Mouse (Mus musculus) urinary bladder, postnatal 4 days (tissue): Measurements from ENCODE around the gene Ccdc30.

Experiments used
- DNase-seq, 2 experiments: peaks; one replicate each; pipeline ENCODE4 v3.0.0; 2021 to 2022; ENCODE audit warnings: low spot score in 2 of 2

The Ccdc30 gene

DNA sequence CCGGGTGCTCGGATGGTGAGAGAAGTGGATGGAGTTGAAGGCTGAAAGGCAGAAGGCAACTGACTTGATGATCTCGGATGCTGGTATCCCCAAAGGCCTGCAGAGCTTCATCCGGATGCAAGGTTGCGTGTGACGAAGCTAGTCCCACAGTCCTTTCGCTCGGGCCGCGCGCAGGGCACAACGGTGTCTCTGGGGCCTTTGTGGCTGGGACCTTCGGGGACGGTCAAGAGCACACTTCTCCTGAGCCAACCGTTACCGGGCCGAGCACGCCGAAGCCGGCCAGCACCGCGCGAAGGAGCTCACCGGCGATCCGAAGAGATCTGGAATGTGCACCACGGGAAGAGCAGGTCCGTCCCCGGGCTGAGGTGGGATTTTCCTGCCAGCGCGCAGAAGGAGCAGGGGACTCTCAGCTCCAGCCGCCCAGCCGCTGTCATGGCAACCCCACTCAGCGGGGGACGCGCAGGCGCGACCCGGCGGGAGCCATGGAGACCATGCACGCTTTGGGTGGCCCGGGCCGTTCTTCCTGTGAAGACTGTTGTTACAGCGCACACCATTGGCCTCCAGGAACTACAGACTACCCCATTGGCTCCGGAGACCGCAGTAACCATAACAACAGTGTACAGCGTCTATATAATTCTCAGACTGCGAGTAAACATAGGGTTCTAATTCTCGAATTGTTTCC lies at the start of gene Ccdc30:
TSS of gene Ccdc30 (minus strand) at position 450 of the 682 bp plus-strand sequence.
- peak; percentile 88 to 89 for DNase-seq

DNA sequence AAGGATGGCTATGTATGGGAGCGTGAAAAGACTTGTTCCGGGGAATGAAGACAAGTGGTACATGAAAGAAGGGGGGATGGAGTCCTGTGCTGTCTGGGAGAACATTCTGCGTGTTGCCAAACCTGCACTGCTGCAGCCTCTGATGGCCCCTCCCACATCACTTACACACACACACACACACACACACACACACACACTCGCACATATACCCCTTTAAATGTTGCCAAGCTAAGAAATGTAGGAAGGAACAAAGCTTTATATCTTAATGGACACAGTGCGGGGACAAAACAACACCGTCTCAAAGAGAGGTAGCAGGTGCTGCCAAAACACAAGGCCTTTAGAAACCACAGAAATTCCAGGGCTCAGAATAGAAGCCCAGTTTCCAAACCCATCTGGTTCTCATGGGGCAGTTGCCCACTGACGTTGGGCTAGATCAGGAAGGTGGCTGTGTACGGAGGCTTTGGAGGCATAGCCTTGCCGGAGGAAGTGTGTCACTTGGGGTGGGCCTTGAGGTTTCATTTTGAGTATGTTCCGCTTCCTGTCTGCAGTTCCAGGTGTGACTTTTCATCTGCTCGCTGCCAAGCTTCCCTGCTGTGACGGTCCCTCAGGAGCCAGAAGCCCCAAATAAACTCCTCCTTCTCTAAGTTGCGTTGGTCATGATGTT lies 48.6 kb upstream of the Ccdc30 start:
- no peak for DNase-seq

DNA sequence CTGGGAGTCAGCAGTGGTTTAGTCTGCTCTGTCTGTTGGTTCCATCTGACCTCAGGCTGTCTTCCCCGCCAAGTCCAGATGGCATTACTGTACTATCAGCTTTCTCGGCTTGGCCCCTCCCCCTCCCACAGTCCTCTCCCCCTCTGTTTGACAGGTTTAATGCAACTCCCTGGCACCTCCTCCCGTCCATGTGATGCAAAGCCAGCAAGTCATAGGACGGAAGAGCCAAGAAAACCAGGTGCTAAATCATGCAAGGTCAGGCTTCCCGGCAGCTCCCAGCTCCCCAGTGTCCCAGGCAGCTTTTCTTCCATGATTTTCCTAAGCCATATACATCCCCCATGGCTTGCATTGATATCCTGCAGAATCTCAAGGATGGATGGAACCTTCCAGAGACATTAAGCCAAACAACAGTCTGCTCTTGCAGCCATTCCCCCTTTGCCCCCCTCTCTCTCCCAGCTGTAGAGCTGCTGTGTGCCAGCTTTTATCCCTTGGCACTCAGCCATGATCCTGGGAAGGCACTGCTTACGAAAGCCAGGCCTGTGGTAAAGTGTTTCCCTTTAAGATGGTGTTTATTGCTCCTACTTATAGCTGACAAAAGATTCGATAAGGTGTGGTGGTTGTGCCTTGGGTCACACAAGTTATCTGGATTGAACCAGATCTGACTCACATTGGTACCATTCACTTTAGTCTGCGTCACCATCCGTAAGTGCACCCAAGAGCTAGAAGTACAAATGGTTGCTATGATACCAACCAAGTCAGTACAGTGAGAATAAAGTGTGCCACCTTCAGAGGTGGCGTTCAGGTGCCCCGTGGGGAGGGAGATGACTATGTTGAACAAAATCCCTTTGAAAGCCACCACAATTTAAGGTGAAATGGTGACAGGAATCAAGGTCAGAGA lies 47.8 kb upstream of the Ccdc30 start:
- DNase-seq, result peak; percentile 56 to 72

DNA sequence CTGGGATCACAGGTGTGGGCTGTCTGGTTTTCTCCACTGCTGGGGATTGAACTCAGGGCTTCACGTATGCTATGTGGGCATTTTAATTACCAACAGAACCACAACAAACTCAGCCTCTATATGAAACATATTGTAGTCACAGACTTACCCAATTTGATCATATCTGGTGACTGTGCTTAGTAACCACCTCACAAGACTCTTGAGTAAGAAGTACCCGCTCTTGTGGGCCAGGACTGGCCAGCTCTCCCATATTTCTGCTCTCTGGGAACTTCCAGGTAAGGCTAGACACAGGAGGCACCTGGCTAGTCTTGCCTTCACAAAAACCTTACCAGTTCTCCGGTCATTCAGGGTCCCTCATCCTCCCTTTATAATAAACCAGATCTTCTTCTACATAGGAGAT lies 47.1 kb upstream of the Ccdc30 start:
- no peak for DNase-seq

DNA sequence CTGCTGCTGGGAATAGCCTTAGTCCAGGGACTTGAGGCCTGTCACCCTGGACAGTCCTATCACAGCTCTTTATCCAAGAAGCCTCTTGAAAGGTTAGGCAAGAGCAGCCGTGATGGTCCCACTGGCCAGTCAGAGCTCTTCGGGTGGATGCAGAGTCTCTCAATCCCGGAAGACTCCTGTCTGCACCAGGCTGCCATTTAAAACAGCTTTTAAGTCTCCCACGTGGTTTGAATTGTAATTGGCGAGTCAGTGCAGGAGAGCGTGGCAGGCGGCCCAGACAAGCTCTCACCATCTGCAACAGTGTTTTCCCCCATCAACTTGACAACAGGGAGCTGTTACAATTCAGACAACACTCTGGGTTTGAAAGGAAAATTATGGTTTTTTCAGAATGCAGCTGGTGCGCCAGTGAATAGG lies 45.4 kb upstream of the Ccdc30 start:
- DNase-seq, result peak in 1 of 2 experiments; percentile 37

DNA sequence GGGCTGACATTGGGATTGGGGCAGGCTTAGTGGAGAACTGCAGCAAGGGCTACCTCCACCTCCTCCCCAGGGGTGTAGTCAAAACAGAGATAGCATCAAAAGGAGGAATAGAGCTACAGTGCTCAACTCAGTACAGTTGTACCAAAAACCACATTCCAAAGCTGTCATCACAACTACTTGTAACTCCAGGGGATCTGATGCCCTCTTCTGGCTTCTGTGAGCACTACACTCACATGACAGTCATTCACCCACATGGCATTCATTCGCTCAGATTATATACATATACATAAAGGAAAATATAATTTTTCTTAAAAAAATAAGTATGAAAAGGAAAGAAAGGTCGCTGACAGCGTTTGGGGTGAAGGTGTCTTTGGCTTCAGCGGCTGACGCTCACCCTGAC lies 45.0 kb upstream of the Ccdc30 start:
- no peak for DNase-seq

GRCm38 (mm10) chr4:119453533-119453932 lies 38.2 kb upstream of the Ccdc30 start:
- no peak for DNase-seq

DNA sequence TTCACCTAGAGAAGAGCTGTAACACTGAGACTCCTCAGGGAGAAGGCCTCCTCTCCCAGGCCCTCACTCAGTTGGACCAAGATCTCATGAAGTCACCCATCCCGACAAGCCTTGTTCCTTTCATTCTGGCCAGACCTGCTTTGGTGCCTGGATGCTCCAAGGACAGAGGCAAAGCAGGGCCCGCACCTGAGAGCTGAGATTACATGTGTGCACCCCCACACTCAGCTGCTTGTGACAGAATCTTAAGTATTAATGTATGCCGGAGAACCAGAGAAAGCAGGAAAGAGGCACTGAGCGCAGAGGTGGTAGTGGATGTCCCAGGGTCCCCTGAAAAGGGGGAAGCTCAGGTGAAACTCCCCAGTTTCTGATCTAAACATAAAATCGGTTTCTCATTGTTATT lies 37.8 kb upstream of the Ccdc30 start:
- DNase-seq, result no peak

GRCm38 (mm10) chr4:119450436-119450835 lies 35.1 kb upstream of the Ccdc30 start:
- no peak for DNase-seq

- DNase-seq, result no peak
Measured at GRCm38 (mm10) chr4:119447786-119448185, 32.5 kb upstream of the Ccdc30 start.

DNA sequence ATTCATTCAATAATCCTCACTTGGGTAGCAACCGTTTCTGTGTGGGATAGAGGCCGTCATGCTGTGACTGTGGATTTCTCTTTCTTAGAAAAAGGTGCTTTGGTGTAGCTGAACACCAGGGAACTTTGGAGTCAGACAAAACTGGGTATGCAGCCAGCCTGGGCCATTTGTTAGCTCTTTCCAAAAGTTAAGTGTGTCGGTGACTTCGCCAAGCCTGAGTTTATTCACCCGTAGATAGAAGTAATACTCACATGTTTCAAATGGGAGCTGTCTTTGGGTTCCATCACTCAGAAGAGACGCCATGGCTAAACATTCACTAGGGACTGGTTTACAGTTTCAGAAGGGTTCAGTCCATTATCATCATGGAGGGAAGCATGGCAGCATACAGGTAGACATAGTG lies 31.9 kb upstream of the Ccdc30 start:
- DNase-seq, result no peak

GRCm38 (mm10) chr4:119442539-119442938 lies 27.2 kb upstream of the Ccdc30 start:
- DNase-seq, result no peak

- DNase-seq, result no peak
Measured at GRCm38 (mm10) chr4:119441836-119442235, 26.5 kb upstream of the Ccdc30 start.

- no peak for DNase-seq
Measured at GRCm38 (mm10) chr4:119437936-119438335, 22.6 kb upstream of the Ccdc30 start.

GRCm38 (mm10) chr4:119430678-119431077 lies 15.4 kb upstream of the Ccdc30 start:
- DNase-seq, result peak in 1 of 2 experiments; percentile 32

GRCm38 (mm10) chr4:119427680-119428079 lies 12.4 kb upstream of the Ccdc30 start:
- DNase-seq, result no peak

DNA sequence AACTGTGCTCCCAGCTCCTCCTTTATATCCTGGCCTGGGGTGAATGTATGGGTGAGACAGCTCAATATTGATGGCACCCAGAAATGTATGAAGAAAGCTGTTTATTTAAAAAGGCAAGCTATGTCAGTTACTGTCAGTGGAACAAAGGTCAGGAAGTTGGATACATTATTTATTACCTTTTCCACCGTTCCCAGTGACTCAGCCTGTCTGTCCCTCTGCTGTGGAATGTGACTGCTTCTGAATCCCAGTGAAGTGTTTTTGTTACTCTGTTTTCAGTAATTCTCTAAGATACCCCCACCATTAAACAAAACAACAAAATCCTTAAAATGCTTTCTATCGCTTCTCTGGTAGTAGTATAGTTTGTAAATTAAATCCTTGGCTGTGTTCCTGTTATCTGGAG lies 10.3 kb upstream of the Ccdc30 start:
- no peak for DNase-seq

GRCm38 (mm10) chr4:119425077-119425476 lies 9.8 kb upstream of the Ccdc30 start:
- no peak for DNase-seq

GRCm38 (mm10) chr4:119422294-119422964 lies 7.1 kb upstream of the Ccdc30 start, which contains the start of the genes Ppcs and Zmynd12:
Ppcs (minus strand) TSS chr4:119422420.
Zmynd12 (plus strand) TSS chr4:119422814.
- DNase-seq, result peak; percentile 86 to 88

GRCm38 (mm10) chr4:119421921-119422293 lies 6.6 kb upstream of the Ccdc30 start:
- DNase-seq, result peak in 1 of 2 experiments; percentile 61

GRCm38 (mm10) chr4:119421191-119421590 lies 5.9 kb upstream of the Ccdc30 start:
- DNase-seq, result no peak

- no peak for DNase-seq
Measured at GRCm38 (mm10) chr4:119417894-119418293, 2.6 kb upstream of the Ccdc30 start.
